Mouse (Mus musculus) lung, embryonic 14.5 days (tissue): Measurements from ENCODE around the gene Josd2. TPM values are rescaled to one million over a fixed set of nuclear protein-coding genes. Genes with fewer than 3 reads are reported as not detected.

Experiments used
- ATAC-seq: fragments of 200-750 bp; cut with Nextera tagmentation; 2 replicates; pipeline ENCODE4 v1.8.0; 2017; ENCODE audit warnings: mild to moderate bottlenecking, moderate TSS enrichment, moderate library complexity; ENCODE audit not compliant: insufficient read depth
- DNase-seq: peaks from one replicate; pipeline ENCODE4 v3.0.0-alpha.2; 2015
- H3K27ac ChIP-seq: fragments of 300-500 bp; sonication (generic); 2 replicates; pipeline ENCODE4 v1.5.1; 2014; ENCODE audit warnings: low read depth, mild to moderate bottlenecking, moderate library complexity
- H3K27me3 ChIP-seq: fragments of 300-500 bp; sonication (generic); 2 replicates; pipeline ENCODE4 v1.6.1; 2014; ENCODE audit warnings: low read length, control low read depth; ENCODE audit not compliant: insufficient read depth
- H3K36me3 ChIP-seq: fragments of 300-500 bp; sonication (generic); 2 replicates; pipeline ENCODE4 v1.6.1; 2014; ENCODE audit warnings: control low read depth; ENCODE audit not compliant: insufficient read depth
- H3K4me1 ChIP-seq: fragments of 300-500 bp; sonication (generic); 2 replicates; pipeline ENCODE4 v1.6.1; 2014; ENCODE audit warnings: antibody characterized with exemption, control low read depth; ENCODE audit not compliant: insufficient read depth
- H3K4me2 ChIP-seq: fragments of 300-500 bp; sonication (generic); 2 replicates; pipeline ENCODE4 v1.6.1; 2014; ENCODE audit warnings: mild to moderate bottlenecking
- H3K4me3 ChIP-seq: fragments of 300-500 bp; sonication (generic); 2 replicates; pipeline ENCODE4 v1.5.1; 2014; ENCODE audit warnings: low read depth, low read length
- H3K9ac ChIP-seq: fragments of 300-500 bp; sonication (generic); 2 replicates; pipeline ENCODE4 v1.6.1; 2014
- H3K9me3 ChIP-seq: fragments of 300-500 bp; sonication (generic); 2 replicates; pipeline ENCODE4 v1.6.1; 2016; ENCODE audit warnings: low read depth, low read length, control low read depth
- CTCF ChIP-seq: IDR thresholded peaks from 2 replicates; pipeline ENCODE4 v1.5.1; 2016; ENCODE audit warnings: antibody characterized with exemption, low read depth
- WGBS: fragments of 180-500 bp; shearing (Covaris S2); extraction: QIAGEN DNeasy Blood & Tissue Kit; methylation state at CpG from one replicate; pipeline ENCODE4 v1.1.7; 2014; 5-methylcytosine and 5-hydroxymethylcytosine counted together
- polyA plus RNA-seq: library from polyadenylated mRNA; unstranded; fragments of >200 nt; fragmentation: Nextera tagmentation; extraction: Ambion mirVana; gene quantifications from 2 replicates; pipeline ENCODE4 v1.2.1, GENCODE M21; 2014

Josd2 gene
- polyA plus RNA-seq, 1 experiment from 2014 or later: 87.6 TPM

DNA sequence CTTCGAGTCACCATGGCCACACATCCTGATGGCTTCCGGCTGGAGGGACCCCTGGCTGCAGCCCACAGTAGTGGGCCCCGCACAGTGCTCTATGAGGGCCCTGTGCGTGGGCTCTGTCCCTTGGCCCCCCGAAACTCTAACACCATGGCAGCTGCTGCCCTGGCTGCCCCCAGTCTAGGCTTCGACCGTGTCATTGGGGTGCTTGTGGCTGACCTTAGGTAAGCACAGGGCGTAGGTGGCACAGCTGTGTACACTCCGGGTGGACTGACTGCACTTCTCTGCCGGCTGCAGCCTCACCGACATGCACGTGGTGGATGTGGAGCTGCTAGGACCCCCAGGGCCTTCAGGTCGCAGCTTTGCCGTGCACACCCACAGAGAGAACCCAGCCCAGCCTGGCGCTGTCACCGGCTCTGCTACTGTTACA, 880 bp upstream of the Josd2 start:
- no peak for ATAC-seq
- DNase-seq: no peak
- peaks cover 27% of the 10 kb centered on the region for H3K27me3 ChIP-seq
- H3K4me3 ChIP-seq: no peak overlapping the region
- H3K27ac ChIP-seq: no peak overlapping the region
- WGBS: 79% methylated on average over 16 of the region's 16 CpGs
- TF ChIP-seq CTCF: no peak
- H3K4me2 ChIP-seq: peak overlapping the region; percentile 44
- H3K9ac ChIP-seq: no peak overlapping the region
- H3K36me3 ChIP-seq: no peaks in the 10 kb centered on the region
- H3K9me3 ChIP-seq: no peaks in the 10 kb centered on the region
- H3K4me1 ChIP-seq: peaks cover 13% of the 10 kb centered on the region; the same call in 1 of the 2 replicates

DNA sequence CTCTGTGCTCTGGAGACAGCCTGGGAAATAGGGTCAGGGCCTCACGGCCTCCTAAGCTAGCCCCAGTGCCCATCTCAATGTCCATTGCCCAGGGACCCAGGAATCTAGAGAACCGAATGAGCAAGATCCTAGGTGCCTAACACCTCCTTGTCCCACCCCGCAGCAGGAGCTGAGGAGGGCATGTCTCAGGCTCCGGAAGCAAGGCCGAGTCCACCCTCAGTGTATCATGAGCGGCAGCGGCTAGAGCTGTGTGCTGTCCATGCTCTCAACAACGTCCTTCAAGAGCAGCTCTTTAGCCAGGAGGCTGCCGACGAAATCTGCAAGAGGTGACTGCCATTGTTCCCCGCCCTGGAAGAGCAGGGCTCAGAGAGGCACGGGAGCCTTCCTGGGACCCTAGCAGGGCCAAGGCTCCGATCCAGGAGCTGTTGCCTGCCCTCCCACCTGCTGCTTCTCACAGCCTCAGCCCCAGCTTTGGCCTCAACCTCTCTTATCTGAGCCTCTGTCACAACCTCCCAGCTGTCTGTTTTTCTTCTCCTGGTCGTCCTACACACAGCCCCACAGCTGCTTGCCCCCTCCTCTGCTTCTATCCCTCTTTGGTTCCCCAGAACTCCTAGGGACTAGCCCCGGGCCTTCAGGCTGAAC, 985 bp downstream of the Josd2 start:
- no peak for TF ChIP-seq CTCF
- peak overlapping the region; percentile 69 for H3K4me2 ChIP-seq
- WGBS: 48% methylated on average over 15 of the region's 15 CpGs
- H3K27ac ChIP-seq: peak overlapping the region; percentile 66; the same call in 1 of the 2 replicates
- no peaks in the 10 kb centered on the region for H3K9me3 ChIP-seq
- peaks cover 23% of the 10 kb centered on the region for H3K4me1 ChIP-seq
- ATAC-seq: no peak
- H3K36me3 ChIP-seq: no peaks in the 10 kb centered on the region
- peak overlapping the region; percentile 59 for H3K9ac ChIP-seq
- H3K27me3 ChIP-seq: peaks cover 9% of the 10 kb centered on the region; the same call in 1 of the 2 replicates
- H3K4me3 ChIP-seq: peak overlapping the region; percentile 58
- no peak for DNase-seq

DNA sequence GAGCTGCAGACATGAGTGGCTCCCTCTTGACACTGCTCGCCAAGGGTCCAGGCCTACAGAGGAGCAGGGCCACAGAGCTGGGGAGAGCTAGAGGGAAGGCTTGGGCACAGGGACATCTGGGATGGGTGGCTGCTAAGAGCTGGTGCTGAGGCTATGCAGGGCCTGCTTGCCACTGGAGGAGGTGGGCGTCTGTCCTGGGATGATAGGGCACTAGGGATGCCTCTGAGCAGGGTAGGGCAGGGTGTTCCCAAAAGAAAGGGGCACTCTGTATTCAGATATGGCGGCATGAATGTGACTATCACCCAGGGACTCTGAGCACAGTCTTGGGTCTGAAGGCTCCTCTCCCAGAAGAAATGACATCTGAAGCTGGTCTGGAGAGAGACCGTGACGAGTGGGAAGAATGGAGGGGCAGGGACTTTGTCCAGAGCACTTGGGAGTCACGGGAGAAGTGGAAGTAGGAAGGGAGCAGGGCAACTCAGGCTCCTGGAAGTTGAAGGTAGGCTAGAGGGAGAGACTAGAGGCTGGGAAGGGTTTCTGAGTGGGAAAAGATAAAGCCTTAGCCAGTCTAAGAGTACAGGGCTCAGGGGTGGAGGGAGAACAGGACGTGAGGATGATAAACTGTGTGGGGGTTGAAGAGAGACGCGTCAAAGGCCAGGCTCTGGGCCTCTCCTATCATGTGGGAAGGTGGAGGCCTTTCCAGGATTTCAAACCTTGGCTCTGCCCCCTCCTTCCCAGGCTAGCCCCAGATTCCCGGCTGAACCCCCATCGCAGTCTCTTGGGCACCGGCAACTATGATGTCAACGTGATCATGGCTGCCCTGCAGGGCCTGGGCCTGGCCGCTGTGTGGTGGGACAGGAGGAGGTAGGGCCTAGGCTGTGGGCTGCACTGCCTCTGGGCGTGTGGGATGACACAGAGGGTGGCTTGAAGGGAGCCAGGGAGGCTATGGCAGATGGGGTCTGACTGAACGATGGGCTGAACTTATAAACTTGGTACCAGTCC, 2.2 kb downstream of the Josd2 start:
- no peaks in the 10 kb centered on the region for H3K36me3 ChIP-seq
- TF ChIP-seq CTCF: no peak
- DNase-seq: no peak
- ATAC-seq: no peak
- H3K9me3 ChIP-seq: no peaks in the 10 kb centered on the region
- no peak overlapping the region for H3K4me3 ChIP-seq
- peak overlapping the region; percentile 69; the same call in 1 of the 2 replicates for H3K4me2 ChIP-seq
- H3K27ac ChIP-seq: no peak overlapping the region; the same call in 1 of the 2 replicates
- no peak overlapping the region for H3K9ac ChIP-seq
- H3K4me1 ChIP-seq: peaks cover 23% of the 10 kb centered on the region
- 79% methylated on average over 16 of the region's 16 CpGs for WGBS
- H3K27me3 ChIP-seq: no peaks in the 10 kb centered on the region

DNA sequence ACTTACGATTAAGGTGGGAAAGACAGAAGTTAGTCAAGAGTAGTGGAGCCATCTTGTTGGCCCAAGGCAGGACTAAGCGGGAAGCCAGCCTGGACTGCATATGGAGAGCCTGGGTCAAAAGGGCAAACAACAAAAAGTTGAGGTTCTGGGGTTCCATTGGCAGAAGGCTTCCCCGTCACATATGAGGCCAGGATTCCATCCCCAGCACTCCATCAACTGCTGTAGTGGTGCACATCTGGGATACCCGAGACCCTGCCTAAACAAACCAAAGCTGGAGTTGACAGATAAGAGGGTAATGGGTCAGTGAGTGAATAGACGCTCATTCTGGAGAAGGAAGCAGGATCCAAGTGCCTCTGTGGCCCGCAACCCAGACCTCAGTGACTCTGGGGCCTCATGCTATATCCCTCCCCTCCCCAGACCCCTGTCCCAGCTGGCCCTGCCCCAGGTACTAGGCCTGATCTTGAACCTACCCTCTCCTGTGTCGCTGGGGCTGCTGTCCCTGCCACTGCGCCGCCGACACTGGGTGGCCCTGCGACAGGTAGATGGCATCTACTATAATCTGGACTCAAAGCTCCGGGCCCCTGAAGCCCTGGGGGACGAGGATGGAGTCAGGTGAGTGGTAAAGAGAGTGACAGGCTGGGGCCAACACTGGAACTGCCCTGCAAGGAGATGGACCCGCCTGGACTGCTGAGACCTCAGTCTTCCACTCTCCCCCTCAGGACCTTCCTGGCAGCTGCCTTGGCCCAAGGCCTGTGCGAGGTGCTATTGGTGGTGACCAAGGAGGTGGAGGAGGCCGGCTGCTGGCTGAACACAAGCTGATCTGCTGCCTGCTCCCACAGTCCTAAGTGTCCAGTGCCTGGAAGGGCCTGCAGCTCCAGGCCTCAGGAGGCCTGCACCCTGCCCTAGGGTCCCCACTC, 3.2 kb downstream of the Josd2 start:
- Histone ChIP-seq H3K4me3 (no peak overlapping the region), H3K9ac (no peak overlapping the region), H3K36me3 (no peaks in the 10 kb centered on the region), H3K4me1 (peaks cover 23% of the 10 kb centered on the region), H3K9me3 (no peaks in the 10 kb centered on the region), H3K27ac (peak overlapping the region; percentile 82), H3K4me2 (no peak overlapping the region), H3K27me3 (no peaks in the 10 kb centered on the region)
- 65% methylated on average over 16 of the region's 16 CpGs for WGBS
- no peak for TF ChIP-seq CTCF
- ATAC-seq (no peak), DNase-seq (peak; percentile 47)

DNA sequence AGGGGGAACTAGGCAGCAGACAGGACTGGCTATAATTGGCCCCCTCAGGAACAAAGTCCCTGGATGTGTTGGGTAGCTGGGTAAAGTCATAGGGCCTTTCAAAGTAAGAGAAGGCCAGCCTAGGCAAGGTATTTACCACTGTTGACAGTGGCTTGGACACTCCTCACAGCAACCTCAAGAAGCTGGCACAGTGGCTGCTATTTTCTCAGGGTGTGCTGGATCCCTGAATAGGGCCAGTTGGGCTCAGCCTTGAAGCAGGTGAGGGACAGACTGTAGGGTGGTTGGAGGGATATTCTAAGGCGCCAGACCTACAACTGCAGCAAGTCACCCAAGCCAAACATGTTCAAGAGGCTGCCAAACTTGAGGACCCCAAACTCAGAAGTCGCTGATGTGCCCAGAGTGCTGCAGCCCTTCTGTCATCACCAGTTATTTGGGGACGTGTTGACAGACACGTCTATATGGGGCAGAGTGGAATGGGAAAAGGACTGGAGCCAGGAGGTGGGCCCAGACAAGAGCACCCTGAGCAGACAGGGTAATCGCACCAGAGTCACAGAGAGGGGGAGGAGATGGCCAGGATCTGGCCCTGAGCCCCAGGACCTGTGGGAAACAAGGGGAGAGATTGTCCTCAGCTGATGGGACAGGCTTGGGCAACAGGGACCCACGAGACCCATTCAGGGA, 4.2 kb downstream of the Josd2 start:
- peak; percentile 77 for DNase-seq
- ATAC-seq: peak; percentile 51
- WGBS: 12% methylated on average over 6 of the region's 6 CpGs
- no peak for TF ChIP-seq CTCF
- H3K27ac ChIP-seq: peak overlapping the region; percentile 82
- H3K9ac ChIP-seq: no peak overlapping the region
- H3K36me3 ChIP-seq: no peaks in the 10 kb centered on the region
- no peak overlapping the region for H3K4me3 ChIP-seq
- H3K9me3 ChIP-seq: no peaks in the 10 kb centered on the region
- peaks cover 1% of the 10 kb centered on the region; the same call in 1 of the 2 replicates for H3K27me3 ChIP-seq
- H3K4me1 ChIP-seq: peaks cover 23% of the 10 kb centered on the region
- H3K4me2 ChIP-seq: peak overlapping the region; percentile 31; the same call in 1 of the 2 replicates

DNA sequence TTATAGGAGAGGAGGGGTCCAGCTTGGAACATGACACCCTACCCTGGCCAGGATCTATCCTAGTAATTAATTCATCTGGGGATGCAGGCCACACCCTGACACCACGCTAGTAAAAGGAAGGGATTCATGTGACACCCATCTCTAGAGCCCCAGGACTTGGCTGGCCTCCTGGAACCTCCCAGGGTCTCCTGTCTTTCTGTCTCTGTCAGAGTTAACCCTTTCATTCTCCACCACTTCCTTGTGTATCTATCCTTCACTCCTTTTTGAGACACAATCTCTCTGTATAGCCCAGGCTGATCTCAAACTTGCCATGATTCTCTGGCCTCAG, 4.7 kb downstream of the Josd2 start:
- H3K9me3 ChIP-seq: no peaks in the 10 kb centered on the region
- DNase-seq (peak; percentile 59), ATAC-seq (no peak)
- WGBS: 14% methylated on average over 1 of the region's 1 CpGs
- no peak for TF ChIP-seq CTCF
- H3K27me3 ChIP-seq: peaks cover 6% of the 10 kb centered on the region; the same call in 1 of the 2 replicates
- no peaks in the 10 kb centered on the region for H3K36me3 ChIP-seq
- peak overlapping the region; percentile 31; the same call in 1 of the 2 replicates for H3K4me2 ChIP-seq
- H3K4me3 ChIP-seq: no peak overlapping the region
- no peak overlapping the region for H3K9ac ChIP-seq
- peak overlapping the region; percentile 65; the same call in 1 of the 2 replicates for H3K27ac ChIP-seq
- peaks cover 23% of the 10 kb centered on the region for H3K4me1 ChIP-seq
